Mouse (Mus musculus) c-Kit-positive CD71-positive TER-119-positive erythroid progenitor cells, embryonic 14.5 days (primary cell): ENCODE results near the gene Phgr1.

ENCODE experiments used
- DNase-seq: peaks from one replicate; pipeline ENCODE4 v3.0.0-alpha.2; 2013; ENCODE audit warnings: low spot score

Phgr1 gene

GRCm38 (mm10) chr2:118772158-118772874 lies at the start of gene Phgr1:
Phgr1 (plus strand) TSS chr2:118772769.
- DNase-seq: no peak

- DNase-seq: no peak
Measured at GRCm38 (mm10) chr2:118723693-118724486, 48.7 kb upstream of the Phgr1 start.

GRCm38 (mm10) chr2:118725511-118725910 lies 47.1 kb upstream of the Phgr1 start:
- no peak for DNase-seq

GRCm38 (mm10) chr2:118726873-118727272 lies 45.7 kb upstream of the Phgr1 start:
- no peak for DNase-seq

GRCm38 (mm10) chr2:118727911-118728310 lies 44.7 kb upstream of the Phgr1 start:
- DNase-seq: no peak

GRCm38 (mm10) chr2:118728337-118728736 lies 44.2 kb upstream of the Phgr1 start, which contains the start of gene Plcb2:
Plcb2 (minus strand) TSS chr2:118728438.
- no peak for DNase-seq

GRCm38 (mm10) chr2:118729194-118729593 lies 43.4 kb upstream of the Phgr1 start:
- no peak for DNase-seq

- no peak for DNase-seq
Measured at GRCm38 (mm10) chr2:118729816-118730621, 42.5 kb upstream of the Phgr1 start.

GRCm38 (mm10) chr2:118730622-118730915 lies 42.0 kb upstream of the Phgr1 start:
- DNase-seq: no peak

- DNase-seq: no peak
Measured at GRCm38 (mm10) chr2:118731981-118732380, 40.6 kb upstream of the Phgr1 start.

GRCm38 (mm10) chr2:118733341-118733740 lies 39.2 kb upstream of the Phgr1 start:
- DNase-seq: no peak

GRCm38 (mm10) chr2:118740341-118740740 lies 32.2 kb upstream of the Phgr1 start:
- no peak for DNase-seq

GRCm38 (mm10) chr2:118741183-118741582 lies 31.4 kb upstream of the Phgr1 start:
- no peak for DNase-seq

- DNase-seq: no peak
Measured at GRCm38 (mm10) chr2:118743261-118743943, 29.2 kb upstream of the Phgr1 start.

- no peak for DNase-seq
Measured at GRCm38 (mm10) chr2:118744621-118745020, 27.9 kb upstream of the Phgr1 start.

- DNase-seq: peak; percentile 82
Measured at GRCm38 (mm10) chr2:118745232-118745884, 27.2 kb upstream of the Phgr1 start, which contains the start of gene Inafm2. Inafm2 (plus strand) TSS chr2:118745758.

- DNase-seq: no peak
Measured at GRCm38 (mm10) chr2:118745915-118746901, 26.4 kb upstream of the Phgr1 start.

GRCm38 (mm10) chr2:118747301-118747960 lies 25.1 kb upstream of the Phgr1 start:
- DNase-seq: no peak

- DNase-seq: no peak
Measured at GRCm38 (mm10) chr2:118749341-118749884, 23.2 kb upstream of the Phgr1 start.
